Mouse (Mus musculus): Measurements from ENCODE around the gene Cep128.
A peak's percentile ranks its signal among the peaks of the same experiment; 100 is the strongest.
"Not testable (repeated sequence)": the region's sequence is repeated elsewhere in the genome, so short reads cannot be mapped to it uniquely, and the experiment has no call there.

Gene Cep128

DNA sequence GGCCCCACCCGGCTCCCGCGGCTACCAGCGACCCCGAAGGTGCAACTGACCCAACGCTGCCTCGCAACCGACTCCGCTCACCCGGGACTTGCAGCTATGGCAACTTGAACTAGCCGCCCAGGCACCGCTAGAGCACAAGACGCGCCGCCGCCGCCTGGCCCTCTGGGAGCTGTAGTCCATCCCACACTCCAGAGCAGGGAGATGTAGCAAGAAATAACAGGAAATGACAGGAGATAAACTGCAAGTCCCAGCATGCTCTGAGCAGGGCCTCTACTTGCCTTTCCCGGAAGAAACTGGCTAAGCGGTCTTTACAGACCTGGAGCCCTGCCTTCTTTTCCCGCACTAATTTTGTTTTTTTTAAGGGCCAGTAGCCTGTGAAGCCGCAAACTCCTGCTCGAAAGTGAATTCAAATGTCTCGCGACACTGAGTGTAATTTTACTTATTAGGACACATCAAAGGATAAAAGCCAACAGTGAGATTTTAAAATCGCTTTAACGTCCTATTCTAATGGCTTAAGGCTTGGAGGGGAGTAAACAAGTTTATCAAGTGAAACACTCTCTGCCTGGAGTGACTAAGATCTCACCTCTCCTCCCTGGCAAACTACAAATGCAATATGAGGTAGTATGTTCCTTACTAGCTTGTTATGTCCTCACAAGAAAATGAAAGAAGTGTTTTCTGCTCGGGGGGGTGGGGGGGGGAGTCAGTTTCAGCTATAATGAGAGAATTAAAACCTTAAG is at the start of gene Cep128, which contains the start of gene Tshr:
Gene Cep128, minus strand, starts transcription at position 129 of the 737 bp plus-strand sequence.
Gene Tshr, plus strand, starts transcription at position 283 of the 737 bp plus-strand sequence.
- DNase-seq (ENCODE audit: low spot score): peak; percentile 97

DNA sequence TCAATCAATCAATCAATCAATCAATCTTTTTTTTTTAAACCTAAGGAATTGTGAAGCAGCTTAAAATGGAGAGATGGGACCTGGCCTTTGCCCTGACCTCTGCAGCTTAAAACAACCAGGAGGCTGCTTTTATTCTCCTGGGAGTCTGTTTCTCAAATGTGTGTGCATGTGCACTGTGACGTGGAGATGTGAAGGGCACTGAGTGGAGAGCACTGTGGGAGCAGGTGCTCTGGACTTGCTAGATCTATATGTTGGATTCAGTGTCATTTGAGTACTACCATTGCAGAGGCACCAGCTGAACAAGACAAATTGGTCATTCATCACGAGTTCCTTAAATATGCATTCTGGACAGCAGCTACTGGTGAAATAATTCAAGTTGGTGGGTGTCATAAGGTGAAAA is 42.9 kb upstream of the Cep128 start:
- no peak for DNase-seq (ENCODE audit: low spot score)

GRCm38 (mm10) chr12:91426499-91426898 is 42.3 kb upstream of the Cep128 start:
- DNase-seq (ENCODE audit: low spot score): peak; percentile 18

DNA sequence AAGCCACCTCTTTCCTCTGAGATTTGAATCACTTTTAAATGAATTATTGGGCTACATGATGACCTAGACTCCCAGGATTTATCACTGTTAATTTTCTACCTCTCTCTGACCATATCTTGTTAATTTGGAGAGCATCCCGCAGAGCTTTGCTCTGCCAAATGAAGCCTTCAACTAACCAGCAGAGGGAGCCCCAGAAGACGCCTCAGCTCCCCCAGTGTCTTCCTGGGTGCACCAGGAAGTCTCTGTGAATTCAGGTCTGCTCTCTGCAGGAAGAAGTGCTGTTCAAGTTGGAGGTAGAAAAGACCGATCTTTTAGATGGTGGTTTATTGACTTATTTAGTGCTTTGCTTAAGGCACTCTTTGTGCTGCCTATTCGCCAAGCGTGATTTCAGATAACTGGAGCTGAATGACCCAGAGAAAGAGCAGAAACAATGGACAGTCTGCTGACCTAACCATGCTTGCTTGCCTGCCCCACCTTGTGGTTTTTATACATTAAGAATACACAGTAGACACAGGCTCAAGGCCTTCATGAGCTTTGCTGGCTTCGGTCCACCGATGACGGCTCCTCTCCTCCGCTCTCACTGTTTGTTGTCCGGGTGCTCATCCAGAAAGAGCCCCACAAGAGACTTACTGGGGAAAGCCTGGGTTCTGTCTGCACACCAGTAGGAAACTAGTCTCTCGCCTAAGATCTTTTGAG is 39.1 kb upstream of the Cep128 start:
- peak; percentile 36 for DNase-seq (ENCODE audit: low spot score)

GRCm38 (mm10) chr12:91421272-91421671 is 37.1 kb upstream of the Cep128 start:
- DNase-seq (ENCODE audit: low spot score): no peak

GRCm38 (mm10) chr12:91418791-91419190 is 34.6 kb upstream of the Cep128 start:
- peak; percentile 48 for DNase-seq (ENCODE audit: low spot score)

GRCm38 (mm10) chr12:91416828-91417227 is 32.6 kb upstream of the Cep128 start:
- DNase-seq (ENCODE audit: low spot score): no peak

DNA sequence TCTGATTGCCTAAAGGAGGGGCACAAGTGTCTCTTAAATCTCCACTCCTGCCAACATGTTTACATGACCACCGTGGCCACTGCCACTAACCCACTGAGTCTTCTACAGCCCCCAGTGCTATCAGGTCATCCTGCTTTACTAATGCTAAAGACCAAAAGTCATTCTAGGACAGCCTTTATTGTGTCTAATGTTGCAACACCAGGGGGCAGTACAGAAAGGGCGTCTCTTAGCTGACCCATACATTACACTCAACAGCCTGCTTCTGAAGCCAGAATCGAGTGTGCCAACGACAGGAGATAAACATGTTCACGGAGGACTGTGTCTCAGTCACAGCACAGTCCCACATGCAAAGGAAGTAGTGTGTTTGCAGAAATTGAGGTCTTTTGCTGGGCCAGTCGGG is 30.9 kb upstream of the Cep128 start:
- DNase-seq (ENCODE audit: low spot score): no peak

DNA sequence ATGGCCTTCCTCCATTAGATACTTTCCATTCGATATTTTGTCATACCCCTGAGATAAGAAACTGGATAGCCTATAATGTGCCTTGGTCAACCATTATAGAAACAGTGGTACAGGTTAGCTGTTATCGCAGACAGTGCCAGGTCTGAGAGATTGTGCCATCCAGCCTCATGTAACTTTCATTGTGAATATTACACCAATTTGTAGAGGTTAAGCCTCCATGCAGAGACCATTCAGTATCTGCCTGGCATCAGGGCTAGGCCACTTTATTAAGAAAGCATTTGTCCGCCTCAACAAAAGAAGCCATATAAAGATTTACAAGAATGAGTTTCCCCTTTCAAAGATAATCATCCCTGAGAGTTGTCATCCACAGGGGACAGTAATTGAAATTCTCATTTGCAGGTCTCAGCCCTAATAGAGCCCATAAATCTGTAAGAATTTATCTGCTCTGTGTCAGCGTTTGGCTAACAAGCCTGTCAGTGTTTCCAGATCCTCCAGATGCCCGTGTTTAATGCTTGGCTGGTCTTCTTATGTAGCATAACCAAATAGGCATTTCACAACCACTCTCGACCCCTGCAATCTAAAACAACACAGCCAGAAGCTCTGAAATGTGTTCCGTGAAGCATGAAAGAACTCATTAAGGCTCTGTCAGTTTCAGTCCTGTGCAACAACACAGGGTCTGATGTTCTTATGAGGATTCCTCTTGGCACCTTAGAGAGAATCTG is 28.4 kb upstream of the Cep128 start:
- DNase-seq (ENCODE audit: low spot score): peak; percentile 58

- DNase-seq (ENCODE audit: low spot score): no peak
Observed at GRCm38 (mm10) chr12:91410306-91410705, 26.1 kb upstream of the Cep128 start.

- no peak for DNase-seq (ENCODE audit: low spot score)
Observed at GRCm38 (mm10) chr12:91401049-91401352, 16.8 kb upstream of the Cep128 start.

- peak; percentile 90 for DNase-seq (ENCODE audit: low spot score)
Observed at GRCm38 (mm10) chr12:91400232-91401048, 16.2 kb upstream of the Cep128 start.

GRCm38 (mm10) chr12:91383516-91384264 is 519 bp downstream of the Cep128 start:
- DNase-seq (ENCODE audit: low spot score): peak; percentile 43

- DNase-seq (ENCODE audit: low spot score): no peak
Observed at GRCm38 (mm10) chr12:91369173-91369572, 15.0 kb downstream of the Cep128 start.

DNA sequence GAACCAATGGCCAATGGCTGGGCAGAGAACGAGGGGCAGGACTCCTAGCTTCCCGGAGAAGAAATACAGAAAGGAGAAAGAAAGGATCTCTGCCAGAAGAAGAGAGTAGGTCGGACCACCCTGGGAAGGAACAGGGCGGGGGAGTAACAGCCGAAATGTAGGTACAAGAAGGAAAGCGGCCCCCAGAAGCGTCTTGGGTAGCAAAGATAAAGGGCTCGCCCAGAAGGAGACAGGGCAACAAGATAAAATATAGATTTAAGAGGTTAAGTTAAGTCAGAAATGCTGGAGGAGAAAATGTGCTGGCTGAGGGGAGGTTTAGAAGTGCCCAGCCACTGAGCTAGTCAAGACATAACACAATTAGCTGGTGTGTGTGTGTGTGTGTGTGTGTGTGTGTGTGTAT is 30.4 kb downstream of the Cep128 start:
- no peak for DNase-seq (ENCODE audit: low spot score)

DNA sequence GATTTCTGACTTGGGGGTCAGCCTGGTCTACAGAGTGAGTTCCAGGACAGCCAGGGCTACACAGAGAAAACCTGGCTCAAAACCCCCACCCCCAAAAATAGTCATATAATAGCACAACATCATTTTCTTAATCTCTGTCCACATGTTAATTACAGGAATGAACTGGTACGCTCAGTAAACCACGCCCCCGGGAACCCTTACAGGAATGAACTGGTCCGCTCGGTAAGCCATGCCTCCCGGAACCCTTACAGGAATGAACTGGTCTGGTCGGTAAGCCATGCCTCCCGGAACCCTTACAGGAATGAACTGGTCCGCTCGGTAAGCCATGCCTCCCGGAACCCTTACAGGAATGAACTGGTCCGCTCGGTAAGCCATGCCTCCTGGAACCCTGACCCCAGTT is 45.6 kb downstream of the Cep128 start:
- not testable (repeated sequence) for DNase-seq (ENCODE audit: low spot score)

- DNase-seq (ENCODE audit: low spot score): no peak
Observed at GRCm38 (mm10) chr12:91327527-91327926, 56.7 kb downstream of the Cep128 start.

DNA sequence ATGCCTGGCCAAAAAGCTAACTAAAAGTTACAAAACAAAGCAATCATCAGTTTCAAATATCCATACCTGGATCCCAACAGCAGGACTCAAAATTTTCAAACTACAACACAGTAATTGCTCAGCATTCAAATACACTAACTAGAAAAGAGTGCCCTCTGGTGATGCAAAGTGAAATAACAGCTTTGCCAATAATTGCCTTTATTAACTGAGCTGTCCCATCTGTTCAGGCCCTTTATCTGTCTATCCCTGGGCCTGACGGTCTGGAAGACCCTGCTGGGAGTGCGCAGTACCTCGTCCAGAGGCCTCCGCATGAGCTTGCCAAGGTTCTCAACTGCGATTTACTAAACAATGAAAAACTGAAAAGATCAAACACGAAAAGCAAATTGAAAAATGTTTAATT is 58.1 kb downstream of the Cep128 start:
- peak; percentile 65 for DNase-seq (ENCODE audit: low spot score)

DNA sequence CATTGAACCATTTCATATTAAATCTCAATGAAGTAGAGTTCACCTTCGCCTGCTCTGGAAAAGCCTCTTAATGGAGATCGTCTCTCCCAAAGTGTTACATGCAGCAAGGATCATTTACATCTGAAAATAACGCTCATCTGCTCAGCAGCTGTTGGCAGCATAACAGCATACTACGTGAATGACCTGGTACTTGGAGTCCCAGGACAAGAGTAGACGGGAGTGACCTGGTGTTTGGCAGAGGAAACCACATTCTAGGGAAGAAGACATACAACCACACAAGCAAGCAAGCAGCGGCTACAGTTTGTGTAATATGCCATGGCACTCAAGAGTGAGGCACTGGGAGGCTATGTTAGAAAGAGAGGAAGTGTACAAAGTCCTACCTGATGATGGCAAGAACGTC is 69.2 kb downstream of the Cep128 start:
- DNase-seq (ENCODE audit: low spot score): no peak

GRCm38 (mm10) chr12:91313974-91314587 is 70.1 kb downstream of the Cep128 start:
- DNase-seq (ENCODE audit: low spot score): peak; percentile 67

DNA sequence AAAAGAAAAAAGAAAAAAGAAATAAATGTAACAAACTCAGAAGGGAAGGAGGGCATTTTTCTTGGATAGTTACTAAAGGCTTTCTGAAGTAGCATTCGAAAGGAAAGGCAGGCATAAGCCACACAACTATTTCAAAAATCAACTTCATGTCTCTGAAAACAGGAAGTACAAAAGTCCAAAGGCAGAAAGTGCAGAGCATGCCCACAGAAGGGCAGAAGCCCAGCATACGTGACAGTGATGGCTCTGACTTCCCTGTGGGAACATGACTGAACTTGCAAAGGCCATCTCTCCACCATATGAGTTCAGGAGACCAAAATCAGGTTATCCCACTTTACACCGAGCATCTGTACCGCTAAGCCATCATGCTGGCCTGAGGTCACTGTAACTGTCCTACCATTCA is 71.6 kb downstream of the Cep128 start:
- DNase-seq (ENCODE audit: low spot score): no peak

All from embryo, embryonic 10 days (tissue).